Mouse (Mus musculus): ENCODE measurements around the gene Axin2. TPM values are rescaled to one million over a fixed set of nuclear protein-coding genes. Genes with fewer than 3 reads are reported as not detected.

Gene Axin2
- polyA plus RNA-seq, 1 experiment from 2014 or later = not detected

DNA sequence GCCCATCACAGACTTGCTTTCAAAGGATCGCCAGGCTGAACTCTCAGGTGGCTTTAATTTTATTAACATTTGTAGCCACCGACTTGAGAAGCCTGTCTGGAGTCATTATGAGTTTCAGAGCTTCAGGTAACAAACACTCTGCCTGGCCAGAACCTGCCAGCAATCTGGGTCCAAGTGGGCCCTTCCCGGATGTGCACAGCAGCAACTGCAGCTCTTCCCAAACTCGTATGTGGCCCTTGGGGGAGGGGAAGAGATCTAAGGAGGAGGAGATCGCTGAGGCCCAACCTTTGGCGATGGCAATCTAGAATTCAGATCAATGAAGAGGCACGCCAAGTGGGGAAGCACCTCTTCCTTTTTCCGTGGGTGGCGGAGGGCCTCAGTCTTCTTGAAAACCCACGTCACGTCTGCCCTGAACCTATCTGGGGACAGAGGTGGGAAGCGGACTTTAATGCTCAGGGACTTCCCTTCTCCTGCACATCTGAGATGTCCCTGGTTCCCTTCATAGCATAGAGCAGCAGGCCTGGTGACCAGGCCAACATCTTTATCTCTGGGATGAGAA lies 26.8 kb upstream of the Axin2 start:
- Histone ChIP-seq H3K27ac (no peak overlapping the region), H3K36me3 (ENCODE audit: inconsistent target) (no peaks in the 10 kb centered on the region), H3K4me3 (ENCODE audit: inconsistent target) (no peak overlapping the region), H3K79me2 (ENCODE audit: inconsistent target) (no peaks in the 10 kb centered on the region)
- WGBS (ENCODE audit: missing documents) = 48% methylated on average over 12 of the region's 12 CpGs

DNA sequence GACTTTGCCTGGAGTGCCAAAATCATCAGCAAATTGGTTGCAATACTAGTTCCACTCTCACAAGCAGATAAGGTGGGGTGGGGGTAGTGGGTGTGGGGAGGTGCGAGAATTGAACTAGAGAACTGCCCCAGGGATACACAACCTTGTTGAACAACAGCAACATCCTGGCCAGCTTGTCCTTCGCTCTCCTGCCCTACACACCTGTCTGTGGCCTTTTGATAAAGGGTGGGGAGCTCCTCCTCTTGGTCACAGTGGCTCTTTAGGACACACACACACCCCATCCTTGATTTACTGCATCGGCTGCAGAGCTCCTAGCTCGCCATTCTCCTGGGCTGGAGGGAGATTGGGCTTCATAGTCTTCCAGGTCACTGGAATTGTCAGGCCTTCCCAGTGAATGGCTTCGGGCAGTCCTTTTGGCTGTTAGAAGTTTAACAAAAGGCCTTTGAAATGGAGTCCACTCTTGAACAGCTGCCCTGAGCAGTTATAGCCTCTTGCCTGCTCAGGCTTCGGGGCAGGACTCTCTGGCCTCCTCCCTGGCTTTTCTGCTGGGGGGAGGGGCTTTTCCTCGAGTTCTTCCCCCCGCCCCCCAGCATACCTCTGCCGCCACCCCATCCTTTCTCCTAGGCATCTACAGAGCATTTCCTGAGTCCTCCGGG lies 26.2 kb upstream of the Axin2 start:
- H3K36me3 ChIP-seq (ENCODE audit: inconsistent target) = no peaks in the 10 kb centered on the region
- no peak overlapping the region for H3K4me3 ChIP-seq (ENCODE audit: inconsistent target)
- WGBS (ENCODE audit: missing documents) = 73% methylated on average over 10 of the region's 10 CpGs
- H3K27ac ChIP-seq = no peak overlapping the region
- no peaks in the 10 kb centered on the region for H3K79me2 ChIP-seq (ENCODE audit: inconsistent target)

DNA sequence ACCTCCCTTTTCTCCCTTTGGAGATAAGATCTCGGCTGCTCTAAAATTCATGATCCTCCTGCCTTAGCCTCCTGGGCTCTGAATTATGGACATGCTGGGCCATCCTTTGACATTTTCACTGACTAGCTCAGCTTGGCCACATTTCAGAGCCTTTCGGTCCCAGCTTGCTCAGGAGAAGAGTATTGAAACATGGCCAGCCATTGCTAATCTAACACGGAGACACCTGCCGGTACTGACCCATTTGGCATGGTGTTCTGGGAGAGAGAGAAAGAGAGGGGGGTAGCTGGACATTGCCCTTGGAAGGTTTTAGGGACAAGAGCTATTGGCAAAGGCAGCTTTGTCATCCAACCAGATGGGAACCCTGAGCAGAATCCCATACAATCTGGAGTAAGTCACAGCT lies 23.1 kb upstream of the Axin2 start:
- 80% methylated on average over 4 of the region's 4 CpGs for WGBS (ENCODE audit: missing documents)
- Histone ChIP-seq H3K4me3 (ENCODE audit: inconsistent target) (no peak overlapping the region), H3K79me2 (ENCODE audit: inconsistent target) (no peaks in the 10 kb centered on the region), H3K36me3 (ENCODE audit: inconsistent target) (no peaks in the 10 kb centered on the region), H3K27ac (no peak overlapping the region)

DNA sequence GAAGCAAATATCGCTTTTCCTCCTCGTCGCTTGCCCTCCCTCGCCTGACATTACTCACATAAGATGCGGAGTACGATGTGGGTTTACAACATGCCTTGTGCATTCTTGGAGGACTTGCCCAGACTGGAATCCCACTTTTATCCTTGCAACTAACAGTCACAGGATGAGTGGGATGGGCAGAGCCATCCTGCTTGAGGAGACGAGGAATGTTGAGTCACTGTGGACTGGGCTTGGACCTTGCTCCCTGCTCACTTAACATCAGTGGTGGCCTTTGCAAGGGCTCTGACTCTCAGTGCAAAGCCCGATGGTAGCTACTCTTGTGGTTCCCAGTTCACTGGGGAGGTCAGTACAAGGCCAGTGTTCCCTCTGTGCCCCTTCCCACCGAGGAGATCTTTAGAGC lies 22.1 kb upstream of the Axin2 start:
- no peaks in the 10 kb centered on the region for H3K36me3 ChIP-seq (ENCODE audit: inconsistent target)
- H3K27ac ChIP-seq = no peak overlapping the region
- H3K79me2 ChIP-seq (ENCODE audit: inconsistent target) = no peaks in the 10 kb centered on the region
- no peak overlapping the region for H3K4me3 ChIP-seq (ENCODE audit: inconsistent target)
- 75% methylated on average over 9 of the region's 9 CpGs for WGBS (ENCODE audit: missing documents)

DNA sequence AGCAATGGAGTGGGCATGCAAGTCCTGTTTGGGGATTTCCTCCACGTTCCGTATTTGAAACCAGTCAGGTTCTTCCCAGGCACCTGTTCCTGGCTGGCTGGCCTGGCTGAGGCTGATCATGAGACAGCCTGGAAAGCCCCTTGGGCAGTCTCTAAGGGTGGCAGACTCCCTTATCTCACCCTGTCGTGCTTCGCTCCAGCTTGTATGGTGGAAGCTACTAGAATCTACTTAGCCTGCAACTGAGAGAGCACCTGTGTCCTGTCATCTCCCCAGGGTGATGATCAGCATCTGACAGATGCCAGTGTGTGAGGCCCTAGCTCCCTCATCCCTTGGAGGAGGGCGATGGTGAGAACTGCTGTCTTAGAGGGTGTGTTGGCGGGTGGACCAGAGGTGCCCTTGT lies 21.7 kb upstream of the Axin2 start:
- Histone ChIP-seq H3K36me3 (ENCODE audit: inconsistent target) (no peaks in the 10 kb centered on the region), H3K4me3 (ENCODE audit: inconsistent target) (no peak overlapping the region), H3K27ac (no peak overlapping the region), H3K79me2 (ENCODE audit: inconsistent target) (no peaks in the 10 kb centered on the region)
- 88% methylated on average over 6 of the region's 6 CpGs for WGBS (ENCODE audit: missing documents)

DNA sequence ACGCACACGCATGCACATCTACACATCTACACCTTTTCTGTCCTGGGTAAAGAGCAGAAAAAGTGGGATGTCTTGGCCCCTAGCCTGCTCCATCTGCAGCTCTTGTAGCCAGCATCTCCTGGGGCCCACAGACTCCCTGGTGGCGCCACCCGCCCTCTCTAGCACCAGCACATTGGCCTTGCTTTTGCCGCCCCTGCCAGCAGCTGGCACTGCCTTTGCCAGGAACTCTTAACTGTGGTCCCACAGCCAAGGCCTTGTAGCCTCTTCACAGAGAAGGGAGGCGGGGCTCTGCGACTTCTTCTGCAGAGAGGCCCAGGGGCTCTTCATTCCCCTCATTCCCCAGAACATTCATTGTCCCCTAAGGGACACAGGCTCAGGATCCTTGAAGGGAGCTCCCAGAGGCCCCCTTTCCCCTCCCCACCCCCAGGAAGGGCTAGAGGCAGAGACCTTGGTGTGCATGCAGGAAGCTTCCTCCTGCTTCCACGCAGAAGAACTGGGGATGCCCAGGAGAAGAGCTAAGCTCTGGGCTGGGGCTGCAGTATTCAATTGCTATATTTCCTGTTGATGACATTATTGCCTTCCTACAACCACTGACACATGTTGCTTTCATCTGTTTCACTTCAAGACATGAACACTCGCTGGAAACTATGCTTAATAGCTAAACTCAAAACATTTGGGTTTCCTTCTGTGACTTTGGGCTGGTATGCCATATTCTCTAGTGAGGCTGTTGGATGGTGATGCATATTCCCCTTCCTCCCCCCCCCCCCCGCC lies 19.2 kb upstream of the Axin2 start:
- H3K36me3 ChIP-seq (ENCODE audit: inconsistent target) = no peaks in the 10 kb centered on the region
- H3K27ac ChIP-seq = no peak overlapping the region
- 82% methylated on average over 9 of the region's 10 CpGs for WGBS (ENCODE audit: missing documents)
- H3K79me2 ChIP-seq (ENCODE audit: inconsistent target) = no peaks in the 10 kb centered on the region
- no peak overlapping the region for H3K4me3 ChIP-seq (ENCODE audit: inconsistent target)

DNA sequence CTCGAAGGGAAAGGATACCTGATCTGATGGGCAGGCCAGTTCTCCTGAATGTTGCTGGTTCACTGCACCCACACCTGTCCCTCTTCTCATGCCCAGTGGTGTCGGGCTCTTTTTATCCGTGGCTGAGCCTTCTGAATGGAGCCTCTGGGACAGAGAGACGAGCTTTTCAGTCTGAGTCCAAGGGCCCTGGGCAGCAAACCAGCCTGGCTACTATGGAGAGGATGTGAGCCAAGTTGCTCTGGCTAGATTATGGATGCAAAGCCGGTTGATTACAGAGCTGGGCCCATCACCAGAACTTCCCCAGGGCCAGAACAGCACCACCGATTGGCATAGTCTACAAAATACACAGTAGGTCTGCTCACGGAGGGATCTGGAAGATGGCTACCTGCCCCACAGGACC lies 18.5 kb upstream of the Axin2 start:
- Histone ChIP-seq H3K79me2 (ENCODE audit: inconsistent target) (no peaks in the 10 kb centered on the region), H3K27ac (no peak overlapping the region), H3K4me3 (ENCODE audit: inconsistent target) (no peak overlapping the region), H3K36me3 (ENCODE audit: inconsistent target) (no peaks in the 10 kb centered on the region)
- 81% methylated on average over 7 of the region's 7 CpGs for WGBS (ENCODE audit: missing documents)

DNA sequence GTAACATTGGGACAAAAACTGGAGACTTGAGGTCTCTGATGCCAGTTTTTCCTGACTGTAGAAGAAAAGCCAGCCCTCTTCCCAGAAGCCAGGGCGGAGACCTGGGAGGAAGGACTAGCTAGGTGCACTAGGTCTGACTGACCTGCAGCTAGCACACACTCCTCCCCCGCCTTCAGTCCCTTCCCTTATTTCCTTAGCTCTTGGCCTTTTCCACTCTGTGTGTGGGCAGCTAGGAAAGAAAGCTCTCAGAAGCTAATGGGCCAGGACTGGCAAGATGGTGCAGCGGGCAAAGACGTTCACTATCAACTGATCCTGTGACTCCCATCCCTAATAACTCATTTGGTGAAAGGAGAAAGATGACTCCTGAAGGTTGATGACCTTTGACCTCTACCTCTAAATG lies 17.8 kb upstream of the Axin2 start:
- WGBS (ENCODE audit: missing documents) = 96% methylated on average over 4 of the region's 4 CpGs
- Histone ChIP-seq H3K4me3 (ENCODE audit: inconsistent target) (no peak overlapping the region), H3K27ac (no peak overlapping the region), H3K79me2 (ENCODE audit: inconsistent target) (no peaks in the 10 kb centered on the region), H3K36me3 (ENCODE audit: inconsistent target) (no peaks in the 10 kb centered on the region)

DNA sequence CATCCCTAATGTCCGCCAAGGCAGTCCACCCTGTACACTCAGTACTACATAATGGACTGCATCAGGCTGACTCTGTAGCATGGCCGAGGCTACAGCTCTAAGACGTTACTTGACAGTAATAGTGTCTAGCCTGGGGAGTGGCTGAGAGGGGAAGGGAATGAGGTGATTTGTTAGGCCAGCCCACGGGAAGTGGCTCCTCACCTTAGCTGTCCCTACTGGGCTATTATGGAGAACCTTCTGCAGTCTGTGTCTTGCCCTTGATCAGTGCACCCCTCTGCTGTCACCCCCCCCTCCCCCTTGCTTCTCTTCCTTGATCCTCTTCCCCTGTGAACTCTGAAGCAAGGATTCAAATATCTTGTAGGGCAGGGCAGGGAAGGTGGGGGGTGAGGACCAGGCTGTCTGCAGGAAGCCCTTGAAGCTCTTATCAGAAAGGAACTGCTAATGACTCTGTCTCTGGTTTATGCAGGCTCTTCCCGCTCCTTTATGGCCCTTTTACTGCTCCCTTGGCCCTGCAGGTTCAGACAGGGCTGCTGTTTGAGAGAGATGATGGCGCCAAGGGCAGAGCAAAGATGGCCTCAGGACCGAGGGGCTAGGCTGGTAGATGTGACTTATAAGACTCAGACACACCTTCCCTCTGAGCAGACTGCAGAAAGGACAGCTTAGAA lies 13.4 kb upstream of the Axin2 start:
- Histone ChIP-seq H3K4me3 (ENCODE audit: inconsistent target) (no peak overlapping the region), H3K79me2 (ENCODE audit: inconsistent target) (no peaks in the 10 kb centered on the region), H3K27ac (no peak overlapping the region), H3K36me3 (ENCODE audit: inconsistent target) (no peaks in the 10 kb centered on the region)
- WGBS (ENCODE audit: missing documents) = 72% methylated on average over 7 of the region's 7 CpGs

DNA sequence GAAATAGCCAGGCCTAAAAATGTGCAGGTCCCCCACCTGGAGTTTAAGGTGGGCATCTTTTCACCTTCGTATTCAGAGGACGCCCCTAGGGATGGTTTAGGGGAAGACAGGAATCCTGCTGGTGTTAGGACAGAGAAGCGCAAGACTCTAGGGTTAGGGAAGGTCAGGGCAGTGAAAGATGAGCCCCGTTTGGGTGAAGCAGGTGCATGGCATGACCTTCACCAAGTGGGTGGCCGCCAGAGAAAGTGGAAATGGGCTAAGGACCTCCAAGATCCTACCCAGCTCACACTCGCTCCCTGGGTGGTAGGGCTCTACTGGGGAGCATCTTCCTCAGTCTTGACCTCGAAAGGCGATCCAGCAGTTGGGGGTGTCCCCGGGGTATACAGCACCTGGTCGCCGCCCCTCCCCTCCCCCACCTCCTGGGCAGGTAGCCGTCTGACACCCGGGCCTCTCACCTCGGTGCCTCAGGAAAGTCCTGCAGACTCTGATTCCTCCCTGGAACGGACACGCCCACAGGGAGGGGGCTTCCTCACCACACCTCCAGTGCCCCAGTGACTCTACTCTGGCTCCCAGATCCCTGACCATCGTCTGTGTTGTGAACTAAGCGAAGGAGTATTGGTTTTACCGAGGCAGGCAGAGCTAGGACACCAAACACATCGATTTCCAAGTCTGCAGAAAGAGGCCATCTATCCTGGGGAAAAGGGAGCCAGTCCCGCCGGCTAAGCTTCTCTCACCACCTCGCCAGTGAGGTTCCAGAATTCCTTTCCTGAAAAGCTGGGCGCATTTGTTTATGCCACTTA lies 10.6 kb upstream of the Axin2 start:
- Histone ChIP-seq H3K27ac (no peak overlapping the region), H3K36me3 (ENCODE audit: inconsistent target) (no peaks in the 10 kb centered on the region), H3K79me2 (ENCODE audit: inconsistent target) (no peaks in the 10 kb centered on the region), H3K4me3 (ENCODE audit: inconsistent target) (no peak overlapping the region)
- WGBS (ENCODE audit: missing documents) = 11% methylated on average over 24 of the region's 24 CpGs

DNA sequence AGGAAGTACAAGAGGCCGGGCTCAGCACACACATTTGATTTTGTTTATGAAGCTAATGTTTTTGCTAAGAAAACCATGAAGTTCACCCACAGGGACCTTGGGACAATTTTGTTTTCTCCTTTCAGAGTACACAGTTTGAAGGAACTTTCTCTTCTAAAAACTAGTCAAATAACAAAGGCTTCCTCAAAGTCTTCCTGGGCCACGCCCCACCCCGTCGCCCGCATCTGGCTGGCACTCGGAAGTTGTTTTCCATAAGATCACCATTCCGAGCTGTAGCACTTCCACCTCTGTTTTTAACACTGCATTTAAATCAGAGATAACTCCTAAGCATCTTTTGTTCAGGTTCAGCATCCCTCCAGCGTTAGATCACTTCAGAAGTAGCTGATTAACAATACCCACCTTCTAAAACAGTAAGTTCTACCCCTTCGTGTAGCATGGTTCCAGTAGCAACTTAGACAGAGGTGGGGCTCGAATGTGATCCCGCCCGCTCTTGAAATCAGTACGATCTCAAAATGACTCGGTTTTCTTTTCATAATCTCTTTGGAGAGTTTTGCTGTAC lies 9.7 kb upstream of the Axin2 start:
- H3K4me3 ChIP-seq (ENCODE audit: inconsistent target) = no peak overlapping the region
- no peaks in the 10 kb centered on the region for H3K79me2 ChIP-seq (ENCODE audit: inconsistent target)
- no peak overlapping the region for H3K27ac ChIP-seq
- WGBS (ENCODE audit: missing documents) = 1% methylated on average over 14 of the region's 14 CpGs
- no peaks in the 10 kb centered on the region for H3K36me3 ChIP-seq (ENCODE audit: inconsistent target)

DNA sequence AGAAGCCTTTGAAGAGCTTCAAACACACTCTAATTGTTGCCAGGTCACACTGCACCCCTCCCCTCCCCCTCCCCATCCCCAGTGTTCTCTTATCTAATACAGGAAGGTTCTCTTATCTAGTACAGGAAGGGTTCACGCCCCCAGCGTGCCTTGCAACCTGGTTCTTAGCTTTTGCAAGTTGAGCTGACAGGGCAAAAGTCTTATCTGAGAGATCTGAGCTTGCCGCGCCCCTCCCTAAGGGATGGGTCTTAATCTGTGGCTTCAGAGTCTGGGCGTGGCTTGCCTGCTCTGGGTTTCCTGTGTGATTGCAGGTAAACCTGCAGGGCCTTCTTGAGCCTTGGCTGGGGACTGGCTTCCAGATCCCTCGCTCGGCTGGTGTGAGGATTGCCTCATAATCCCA lies 9.2 kb upstream of the Axin2 start:
- no peak overlapping the region for H3K27ac ChIP-seq

DNA sequence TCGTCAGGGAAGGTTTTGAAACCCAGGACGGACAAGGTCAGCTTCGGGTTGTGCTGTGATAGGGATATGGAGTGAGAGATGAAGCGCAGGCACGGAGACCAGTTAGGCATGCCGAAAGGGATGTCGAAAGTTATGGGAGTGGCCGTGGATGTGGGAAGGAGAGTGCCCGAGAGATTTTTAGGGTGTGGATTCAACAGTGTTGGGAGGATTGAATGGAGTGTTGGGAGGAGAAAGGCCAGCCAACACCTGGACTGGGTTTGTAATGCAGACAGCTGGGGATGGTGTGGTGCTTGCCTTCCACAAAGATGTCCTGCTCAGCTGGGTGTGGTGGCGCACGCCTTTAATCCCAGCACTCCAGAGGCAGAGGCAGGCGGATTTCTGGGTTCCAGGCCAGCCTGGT lies 8.0 kb upstream of the Axin2 start:
- 93% methylated on average over 11 of the region's 12 CpGs for WGBS (ENCODE audit: missing documents)
- H3K27ac ChIP-seq = no peak overlapping the region
- H3K79me2 ChIP-seq (ENCODE audit: inconsistent target) = no peaks in the 10 kb centered on the region
- H3K36me3 ChIP-seq (ENCODE audit: inconsistent target) = no peaks in the 10 kb centered on the region
- H3K4me3 ChIP-seq (ENCODE audit: inconsistent target) = no peak overlapping the region

More for the DNA sequence above, 9.2 kb upstream of the Axin2 start:
- H3K36me3 ChIP-seq (ENCODE audit: inconsistent target) = no peaks in the 10 kb centered on the region
- no peaks in the 10 kb centered on the region for H3K79me2 ChIP-seq (ENCODE audit: inconsistent target)
- no peak overlapping the region for H3K4me3 ChIP-seq (ENCODE audit: inconsistent target)
- WGBS (ENCODE audit: missing documents) = 20% methylated on average over 7 of the region's 7 CpGs

Data from macrophage (primary cell).